Mouse (Mus musculus): ENCODE measurements around the gene Cwc27. TPM values are rescaled to one million over a fixed set of nuclear protein-coding genes. Genes with fewer than 3 reads are reported as not detected.

Gene Cwc27
- polyA plus RNA-seq, 1 experiment: 4.3 TPM

DNA sequence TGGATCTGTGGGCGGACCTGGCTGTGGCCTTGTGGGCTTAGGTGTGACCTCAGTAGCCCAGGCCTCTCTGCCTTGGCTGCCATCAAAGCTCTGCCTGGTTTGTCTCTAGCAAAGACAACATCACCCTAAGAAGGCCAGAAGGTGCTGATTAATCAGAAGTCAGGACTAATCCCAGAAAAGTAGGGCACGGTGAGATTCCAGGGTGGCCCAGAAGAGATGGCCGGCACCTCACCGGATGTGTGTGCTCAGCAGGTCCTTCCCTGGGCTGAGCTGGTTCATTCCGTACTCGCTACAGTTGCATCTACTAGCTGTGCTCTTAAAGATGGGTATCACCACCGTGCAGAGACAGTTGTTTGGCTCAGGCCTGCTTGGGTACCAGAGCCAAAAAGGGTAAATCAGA lies 201.8 kb downstream of the Cwc27 start:
- H3K27ac ChIP-seq (ENCODE audit: insufficient read depth, low read depth, low read length): no peak overlapping the region
- H3K4me1 ChIP-seq (ENCODE audit: control insufficient read depth, insufficient read depth, low read length): no peaks in the 10 kb centered on the region
- DNase-seq: no peak
- no peak overlapping the region for H3K4me3 ChIP-seq (ENCODE audit: insufficient read depth, low read depth, low read length)
- TF ChIP-seq POLR2A (IDR thresholded peaks at IDR 0.05; ENCODE audit: low read depth, low read length): no peak
- no peak for TF ChIP-seq CTCF (conservative IDR thresholded peaks at IDR 0.05; ENCODE audit: insufficient read depth, insufficient read length, low read depth, low read length)
- WGBS: 94% methylated on average over 7 of the region's 7 CpGs
- H3K36me3 ChIP-seq (ENCODE audit: control insufficient read depth, insufficient read depth, low read length): no peaks in the 10 kb centered on the region
- no peaks in the 10 kb centered on the region for H3K27me3 ChIP-seq (replicated peaks; ENCODE audit: control insufficient read depth, insufficient read depth, low read length)

DNA sequence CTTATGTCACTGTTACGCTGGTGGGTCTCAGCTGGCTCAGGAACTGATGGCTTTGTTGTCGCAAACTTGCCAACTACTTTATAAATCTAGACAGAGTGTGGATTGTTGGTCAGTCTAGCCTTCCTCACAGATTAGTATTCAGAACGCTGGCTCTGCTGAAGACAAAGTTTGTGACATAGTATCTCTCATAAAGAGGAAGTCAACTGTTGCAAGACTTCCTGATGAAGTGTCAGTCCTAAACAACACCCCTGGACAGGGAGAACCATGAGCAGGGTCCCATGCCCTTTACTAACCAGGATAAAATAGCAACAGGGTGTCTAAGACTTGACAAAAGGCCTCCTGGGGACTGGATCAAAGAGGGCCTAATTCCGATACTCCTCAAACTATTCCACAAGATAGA lies 205.6 kb downstream of the Cwc27 start:
- 82% methylated on average over 4 of the region's 4 CpGs for WGBS
- no peak overlapping the region for H3K4me3 ChIP-seq (ENCODE audit: insufficient read depth, low read depth, low read length)
- DNase-seq: no peak
- H3K36me3 ChIP-seq (ENCODE audit: control insufficient read depth, insufficient read depth, low read length): no peaks in the 10 kb centered on the region
- no peaks in the 10 kb centered on the region for H3K4me1 ChIP-seq (ENCODE audit: control insufficient read depth, insufficient read depth, low read length)
- TF ChIP-seq POLR2A (IDR thresholded peaks at IDR 0.05; ENCODE audit: low read depth, low read length) (no peak), CTCF (conservative IDR thresholded peaks at IDR 0.05; ENCODE audit: insufficient read depth, insufficient read length, low read depth, low read length) (no peak)
- no peaks in the 10 kb centered on the region for H3K27me3 ChIP-seq (replicated peaks; ENCODE audit: control insufficient read depth, insufficient read depth, low read length)
- H3K27ac ChIP-seq (ENCODE audit: insufficient read depth, low read depth, low read length): peak overlapping the region; percentile 11

DNA sequence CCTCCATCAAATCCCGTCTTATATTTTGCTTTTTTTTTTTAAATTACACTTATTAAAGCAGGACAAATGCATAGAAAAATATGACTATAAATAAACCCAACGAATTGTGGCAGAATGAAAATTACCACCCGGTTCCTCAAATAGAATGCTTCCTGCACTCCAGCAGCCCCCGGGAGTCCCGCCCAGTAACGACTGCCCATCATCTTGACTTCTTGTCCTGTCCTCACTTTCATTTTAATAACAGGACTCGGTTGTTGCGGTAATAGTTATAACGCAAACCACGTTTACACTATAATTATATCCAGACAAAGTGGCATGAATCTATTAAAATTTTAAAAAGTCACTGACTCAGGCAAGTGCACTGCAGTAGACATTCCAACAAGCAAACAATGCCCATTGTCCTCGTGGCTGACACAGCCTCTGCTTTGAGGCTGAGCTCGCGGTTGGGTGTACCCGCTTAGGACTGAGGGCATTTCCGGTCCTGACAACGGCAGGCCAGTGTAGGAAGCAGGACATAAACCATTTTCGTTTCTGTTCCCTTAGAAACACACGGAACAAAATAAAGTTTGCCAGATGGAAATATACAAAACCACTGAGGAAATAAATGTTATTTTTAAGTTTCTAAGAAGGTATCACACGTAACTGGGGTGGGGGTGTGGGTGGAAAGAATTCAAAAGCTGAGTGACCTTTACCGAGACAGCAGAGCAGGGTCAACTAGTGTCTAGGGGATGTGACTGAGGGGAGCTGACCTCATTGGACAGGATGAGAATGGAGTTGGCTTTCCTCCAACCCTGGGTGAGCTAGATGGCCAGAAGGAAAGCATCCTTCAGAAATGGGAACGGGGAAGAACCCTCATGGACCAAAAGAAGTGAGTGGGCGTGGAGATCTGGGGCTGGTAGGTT lies 206.5 kb downstream of the Cwc27 start:
- peak; percentile 79 for DNase-seq
- WGBS: 67% methylated on average over 22 of the region's 22 CpGs
- H3K4me3 ChIP-seq (ENCODE audit: insufficient read depth, low read depth, low read length): no peak overlapping the region
- H3K4me1 ChIP-seq (ENCODE audit: control insufficient read depth, insufficient read depth, low read length): no peaks in the 10 kb centered on the region
- no peaks in the 10 kb centered on the region for H3K36me3 ChIP-seq (ENCODE audit: control insufficient read depth, insufficient read depth, low read length)
- H3K27me3 ChIP-seq (replicated peaks; ENCODE audit: control insufficient read depth, insufficient read depth, low read length): no peaks in the 10 kb centered on the region
- peak; percentile 6 for TF ChIP-seq POLR2A (IDR thresholded peaks at IDR 0.05; ENCODE audit: low read depth, low read length)
- TF ChIP-seq CTCF (conservative IDR thresholded peaks at IDR 0.05; ENCODE audit: insufficient read depth, insufficient read length, low read depth, low read length): no peak
- H3K27ac ChIP-seq (ENCODE audit: insufficient read depth, low read depth, low read length): peak overlapping the region; percentile 35

DNA sequence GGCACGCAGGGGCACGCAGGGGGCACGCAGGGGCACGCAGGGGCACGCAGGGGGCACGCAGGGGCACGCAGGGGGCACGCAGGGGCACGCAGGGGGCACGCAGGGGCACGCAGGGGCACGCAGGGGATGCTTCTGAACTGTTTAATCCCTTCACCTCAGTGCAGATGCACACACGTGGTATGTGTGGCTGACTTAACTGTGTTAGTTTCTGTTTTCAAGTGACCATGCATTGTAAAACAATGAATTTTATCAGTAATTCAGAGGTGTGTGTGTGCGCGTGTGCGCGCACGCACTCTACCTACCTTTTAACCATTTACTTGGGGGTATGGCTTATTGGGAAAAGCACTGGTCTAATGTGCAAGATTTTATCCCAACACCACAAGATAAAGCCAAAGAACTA lies 208.4 kb downstream of the Cwc27 start:
- no peaks in the 10 kb centered on the region for H3K36me3 ChIP-seq (ENCODE audit: control insufficient read depth, insufficient read depth, low read length)
- no peaks in the 10 kb centered on the region for H3K4me1 ChIP-seq (ENCODE audit: control insufficient read depth, insufficient read depth, low read length)
- H3K27ac ChIP-seq (ENCODE audit: insufficient read depth, low read depth, low read length): no peak overlapping the region
- TF ChIP-seq CTCF (conservative IDR thresholded peaks at IDR 0.05; ENCODE audit: insufficient read depth, insufficient read length, low read depth, low read length) (no peak), POLR2A (IDR thresholded peaks at IDR 0.05; ENCODE audit: low read depth, low read length) (no peak)
- no peak overlapping the region for H3K4me3 ChIP-seq (ENCODE audit: insufficient read depth, low read depth, low read length)
- 90% methylated on average over 18 of the region's 18 CpGs for WGBS
- DNase-seq: no peak
- no peaks in the 10 kb centered on the region for H3K27me3 ChIP-seq (replicated peaks; ENCODE audit: control insufficient read depth, insufficient read depth, low read length)

DNA sequence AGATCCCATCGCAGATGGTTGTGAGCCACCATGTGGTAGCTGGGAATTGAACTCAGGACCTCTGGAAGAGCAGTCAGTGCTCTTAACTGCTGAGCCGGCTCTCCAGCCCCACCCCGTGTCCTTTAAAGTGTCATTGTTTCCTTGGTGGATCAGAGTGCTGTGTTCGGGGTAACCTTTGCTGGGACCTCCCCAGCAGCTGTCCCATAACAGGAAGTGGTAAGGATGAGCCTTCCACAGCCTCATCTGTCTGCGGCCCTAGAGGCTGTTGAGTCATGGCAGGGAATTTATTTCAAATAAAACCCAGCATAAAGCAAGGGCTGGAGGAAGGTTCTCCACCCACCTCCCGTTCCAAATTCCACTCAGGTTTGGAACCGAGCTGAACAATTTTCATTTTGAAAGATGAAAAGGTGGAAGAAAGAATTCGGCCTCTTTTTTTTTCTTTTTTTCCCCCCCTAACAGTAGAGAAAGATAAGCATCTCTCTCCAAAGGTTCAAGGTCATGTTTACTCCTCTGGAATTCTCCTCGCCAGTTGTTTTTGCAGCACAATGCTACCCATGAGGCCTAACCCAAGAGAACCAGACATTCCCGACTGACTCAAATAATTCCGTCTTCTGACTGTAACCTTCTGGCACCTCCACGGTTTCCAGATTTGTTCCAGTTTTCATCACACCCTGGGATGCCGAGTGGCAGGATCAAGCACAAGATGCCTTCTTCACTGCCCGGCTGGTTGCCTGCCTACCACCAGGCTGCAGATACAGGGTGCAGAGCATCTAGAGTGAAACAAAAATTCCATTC lies 210.0 kb downstream of the Cwc27 start:
- Histone ChIP-seq H3K27me3 (replicated peaks; ENCODE audit: control insufficient read depth, insufficient read depth, low read length) (no peaks in the 10 kb centered on the region), H3K36me3 (ENCODE audit: control insufficient read depth, insufficient read depth, low read length) (no peaks in the 10 kb centered on the region), H3K27ac (ENCODE audit: insufficient read depth, low read depth, low read length) (no peak overlapping the region), H3K4me3 (ENCODE audit: insufficient read depth, low read depth, low read length) (no peak overlapping the region), H3K4me1 (ENCODE audit: control insufficient read depth, insufficient read depth, low read length) (no peaks in the 10 kb centered on the region)
- TF ChIP-seq POLR2A (IDR thresholded peaks at IDR 0.05; ENCODE audit: low read depth, low read length) (no peak), CTCF (conservative IDR thresholded peaks at IDR 0.05; ENCODE audit: insufficient read depth, insufficient read length, low read depth, low read length) (no peak)
- no peak for DNase-seq
- 72% methylated on average over 14 of the region's 14 CpGs for WGBS

DNA sequence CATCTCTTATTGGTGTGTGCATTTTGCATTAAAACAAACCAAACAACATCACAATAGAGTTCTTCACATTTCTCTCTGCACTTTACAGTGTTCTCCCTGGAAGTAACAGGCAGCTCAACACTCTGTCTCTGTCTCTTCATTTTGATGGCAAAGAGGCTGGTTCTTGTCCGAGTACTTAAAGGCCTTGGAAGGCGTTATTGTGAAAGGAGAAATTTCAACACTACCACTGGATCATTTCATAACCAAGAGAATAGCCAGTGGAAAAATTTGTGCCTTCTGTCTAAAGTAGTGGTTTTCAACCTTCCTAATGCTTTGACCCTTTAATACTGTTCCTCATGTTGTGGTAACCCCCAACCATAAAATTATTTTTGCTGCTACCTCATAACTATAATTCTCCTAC lies 211.8 kb downstream of the Cwc27 start:
- WGBS: 97% methylated on average over 2 of the region's 2 CpGs

DNA sequence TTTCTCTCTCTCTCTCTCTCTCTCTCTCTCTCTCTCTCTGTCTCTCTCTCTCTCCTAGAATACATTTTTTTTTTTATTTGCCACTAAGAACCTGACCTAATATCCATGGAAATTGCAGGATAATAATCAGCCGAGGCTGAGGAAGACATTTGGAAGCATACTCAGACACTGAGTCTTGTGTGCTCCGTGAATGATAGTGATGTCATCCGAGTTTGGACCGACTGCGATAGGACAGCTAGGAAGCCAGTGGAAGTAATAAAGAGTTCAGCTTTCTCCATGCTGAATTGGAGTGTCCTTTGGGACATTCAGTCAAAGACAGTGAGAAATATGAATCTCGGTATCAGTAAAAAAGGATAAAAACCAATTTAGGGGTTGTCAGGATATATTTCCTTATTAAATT lies 214.7 kb downstream of the Cwc27 start:
- no peak overlapping the region for H3K27ac ChIP-seq (ENCODE audit: insufficient read depth, low read depth, low read length)
- no peaks in the 10 kb centered on the region for H3K27me3 ChIP-seq (replicated peaks; ENCODE audit: control insufficient read depth, insufficient read depth, low read length)
- no peaks in the 10 kb centered on the region for H3K4me1 ChIP-seq (ENCODE audit: control insufficient read depth, insufficient read depth, low read length)
- WGBS: 86% methylated on average over 6 of the region's 6 CpGs
- TF ChIP-seq POLR2A (IDR thresholded peaks at IDR 0.05; ENCODE audit: low read depth, low read length): no peak
- no peak for TF ChIP-seq CTCF (conservative IDR thresholded peaks at IDR 0.05; ENCODE audit: insufficient read depth, insufficient read length, low read depth, low read length)
- DNase-seq: no peak
- H3K4me3 ChIP-seq (ENCODE audit: insufficient read depth, low read depth, low read length): no peak overlapping the region
- no peaks in the 10 kb centered on the region for H3K36me3 ChIP-seq (ENCODE audit: control insufficient read depth, insufficient read depth, low read length)

More for the DNA sequence above, 211.8 kb downstream of the Cwc27 start:
- Histone ChIP-seq H3K27ac (ENCODE audit: insufficient read depth, low read depth, low read length) (no peak overlapping the region), H3K36me3 (ENCODE audit: control insufficient read depth, insufficient read depth, low read length) (no peaks in the 10 kb centered on the region), H3K4me1 (ENCODE audit: control insufficient read depth, insufficient read depth, low read length) (no peaks in the 10 kb centered on the region), H3K4me3 (ENCODE audit: insufficient read depth, low read depth, low read length) (no peak overlapping the region), H3K27me3 (replicated peaks; ENCODE audit: control insufficient read depth, insufficient read depth, low read length) (no peaks in the 10 kb centered on the region)
- no peak for TF ChIP-seq CTCF (conservative IDR thresholded peaks at IDR 0.05; ENCODE audit: insufficient read depth, insufficient read length, low read depth, low read length)
- TF ChIP-seq POLR2A (IDR thresholded peaks at IDR 0.05; ENCODE audit: low read depth, low read length): no peak
- no peak for DNase-seq

Measured in kidney, adult 2 months (tissue).